Mouse (Mus musculus): ENCODE measurements around the gene Phf21a.

Gene Phf21a

GRCm38 (mm10) chr2:92312542-92312941 is 219.6 kb downstream of the Phf21a start:
- DNase-seq = no peak

- no peak for DNase-seq
Observed at GRCm38 (mm10) chr2:92314031-92314430, 221.1 kb downstream of the Phf21a start.

- no peak for DNase-seq
Observed at GRCm38 (mm10) chr2:92316652-92317051, 223.7 kb downstream of the Phf21a start.

- DNase-seq = no peak
Observed at GRCm38 (mm10) chr2:92317228-92317627, 224.3 kb downstream of the Phf21a start.

GRCm38 (mm10) chr2:92322669-92323068 is 229.8 kb downstream of the Phf21a start:
- DNase-seq = no peak

GRCm38 (mm10) chr2:92325676-92326075 is 232.8 kb downstream of the Phf21a start:
- DNase-seq = no peak

- DNase-seq = no peak
Observed at GRCm38 (mm10) chr2:92326221-92326620, 233.3 kb downstream of the Phf21a start.

GRCm38 (mm10) chr2:92327601-92328000 is 234.7 kb downstream of the Phf21a start:
- DNase-seq = no peak

- DNase-seq = no peak
Observed at GRCm38 (mm10) chr2:92328206-92328605, 235.3 kb downstream of the Phf21a start.

- peak; percentile 39 for DNase-seq
Observed at GRCm38 (mm10) chr2:92330840-92331239, 237.9 kb downstream of the Phf21a start.

GRCm38 (mm10) chr2:92331410-92331809 is 238.5 kb downstream of the Phf21a start:
- peak; percentile 27 for DNase-seq

- no peak for DNase-seq
Observed at GRCm38 (mm10) chr2:92331871-92332270, 239.0 kb downstream of the Phf21a start.

GRCm38 (mm10) chr2:92342418-92342817 is 249.5 kb downstream of the Phf21a start:
- no peak for DNase-seq

GRCm38 (mm10) chr2:92347191-92347590 is 254.3 kb downstream of the Phf21a start:
- no peak for DNase-seq

- no peak for DNase-seq
Observed at GRCm38 (mm10) chr2:92349589-92350425, 256.9 kb downstream of the Phf21a start.

- no peak for DNase-seq
Observed at GRCm38 (mm10) chr2:92350686-92351085, 257.8 kb downstream of the Phf21a start.

- DNase-seq = no peak
Observed at GRCm38 (mm10) chr2:92353402-92353801, 260.5 kb downstream of the Phf21a start.

GRCm38 (mm10) chr2:92354224-92354623 is 261.3 kb downstream of the Phf21a start:
- DNase-seq = no peak

- DNase-seq = no peak
Observed at GRCm38 (mm10) chr2:92359301-92359700, 266.4 kb downstream of the Phf21a start.

GRCm38 (mm10) chr2:92360186-92360823 is 267.4 kb downstream of the Phf21a start:
- peak; percentile 27 for DNase-seq

- no peak for DNase-seq
Observed at GRCm38 (mm10) chr2:92360893-92361292, 268.0 kb downstream of the Phf21a start.

GRCm38 (mm10) chr2:92361795-92362194 is 268.9 kb downstream of the Phf21a start:
- no peak for DNase-seq

- no peak for DNase-seq
Observed at GRCm38 (mm10) chr2:92362571-92363228, 269.8 kb downstream of the Phf21a start.

GRCm38 (mm10) chr2:92364086-92364485 is 271.2 kb downstream of the Phf21a start:
- no peak for DNase-seq
